Mouse (Mus musculus) spleen, postnatal 14 days (tissue): Measurements from ENCODE around the gene Plcl2.

ENCODE experiments used
- DNase-seq, 2 experiments: peaks; one replicate each; pipeline ENCODE4 v3.0.0; 2021 to 2022; ENCODE audit warnings: low spot score in 2 of 2

The Plcl2 gene

GRCm38 (mm10) chr17:50735955-50736533 is 226.8 kb downstream of the Plcl2 start:
- no peak for DNase-seq

- DNase-seq = no peak
Observed at GRCm38 (mm10) chr17:50737068-50737467, 227.9 kb downstream of the Plcl2 start.
